Mouse (Mus musculus) kidney, adult 2 months (tissue): Measurements from ENCODE around the gene Tesmin.

ENCODE experiments used
- CTCF ChIP-seq: fragments of 200-500 bp; conservative IDR thresholded peaks from 2 replicates; pipeline ENCODE4 v1.5.1; 2011; ENCODE audit warnings: low read depth, mild to moderate bottlenecking, control low read depth, low read length, moderate library complexity, mixed read lengths; ENCODE audit not compliant: insufficient read depth, insufficient read length
- POLR2A ChIP-seq: fragments of 200-500 bp; IDR thresholded peaks from one replicate; pipeline ENCODE4 v1.6.1; 2011; ENCODE audit warnings: low read depth, low read length, control low read depth

DNA sequence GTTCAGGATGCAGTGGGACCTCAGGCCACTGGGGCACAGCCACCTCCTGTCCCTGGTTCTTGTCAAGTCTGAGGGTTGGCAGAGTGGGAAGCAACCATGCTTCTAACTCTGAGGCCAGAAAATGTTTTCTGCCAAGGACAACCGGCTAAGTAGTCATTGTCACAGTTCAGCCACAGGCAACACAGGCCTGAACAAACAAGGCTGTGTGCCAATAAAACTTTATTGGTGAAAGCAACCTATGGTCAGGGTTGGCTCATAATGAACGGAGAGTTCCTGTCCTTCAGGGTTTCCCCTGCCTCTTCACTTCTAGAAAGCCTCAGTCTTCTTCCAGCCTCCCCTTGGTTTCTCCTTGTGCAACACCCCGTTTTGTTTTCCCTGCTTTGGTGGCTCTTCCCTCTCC, 47.2 kb downstream of the Tesmin start:
- no peak for TF ChIP-seq CTCF
- no peak for TF ChIP-seq POLR2A
